Mouse (Mus musculus): ENCODE data around the gene Zfp706. TPM values are rescaled to one million over a fixed set of nuclear protein-coding genes. Genes with fewer than 3 reads are reported as not detected.

Zfp706 gene
- total and polyA plus RNA-seq, 3 experiments = 33.1 to 261 (median 64.0) TPM

GRCm38 (mm10) chr15:37006475-37007164 is 953 bp downstream of the Zfp706 start:
- Histone ChIP-seq H3K79me2 (ENCODE audit: control insufficient read depth, insufficient read depth, low read length, poor library complexity) (peaks cover 44% of the 10 kb centered on the region), H3K27ac (ENCODE audit: control insufficient read depth, low read depth, low read length) (peak overlapping the region; percentile 88), H3K27me3 (ENCODE audit: control insufficient read depth in 1 of 2, insufficient read depth in 2 of 2, low read length in 2 of 2) (no peaks in the 10 kb centered on the region), H3K9ac (ENCODE audit: control insufficient read depth, low read depth, low read length, poor library complexity, severe bottlenecking) (peak overlapping the region; percentile 98), H3K4me1 (ENCODE audit: control insufficient read depth in 1 of 2, insufficient read depth in 2 of 2, low read length in 2 of 2) (peaks cover 4 to 25% of the 10 kb centered on the region in 2 experiments; a peak in 3 of 4 replicates), H3K36me3 (ENCODE audit: control insufficient read depth in 1 of 2, insufficient read depth in 2 of 2, low read length in 2 of 2) (peaks cover 23 to 40% of the 10 kb centered on the region in 2 experiments), H3K9me3 (replicated peaks; ENCODE audit: insufficient read depth, low read length) (no peaks in the 10 kb centered on the region), H3K4me3 (ENCODE audit: control insufficient read depth in 1 of 2, insufficient read depth in 1 of 2, low read depth in 2 of 2, low read length in 2 of 2) (peak overlapping the region; percentile 78 to 94)
- peak; percentile 85 for DNase-seq (ENCODE audit: low read depth, low spot score)
- TF ChIP-seq TAL1 (IDR thresholded peaks at IDR 0.05; ENCODE audit: low read length) (no peak), MYB (IDR thresholded peaks at IDR 0.05; ENCODE audit: low read depth, low read length) (peak; percentile 48), E2F4 (IDR thresholded peaks at IDR 0.05; ENCODE audit: borderline replicate concordance, low read depth, low read length) (no peak), TCF12 (IDR thresholded peaks at IDR 0.05; ENCODE audit: low read depth, low read length) (peak; percentile 37), HCFC1 (IDR thresholded peaks at IDR 0.05; ENCODE audit: low read depth, low read length) (0 out of 2 replicates have a peak, but pooled peaks have one; percentile 9), MXI1 (IDR thresholded peaks at IDR 0.05; ENCODE audit: low read depth, low read length) (peak; percentile 72), POLR2A (IDR thresholded peaks at IDR 0.05; ENCODE audit: control insufficient read depth in 1 of 2, insufficient read depth in 1 of 2, low read depth in 1 of 2, low read length in 2 of 2, poor library complexity in 1 of 2) (no peak), UBTF (IDR thresholded peaks at IDR 0.05; ENCODE audit: borderline replicate concordance, insufficient read depth, low read depth, low read length) (no peak), RCOR1 (IDR thresholded peaks at IDR 0.05; ENCODE audit: low read depth, low read length) (peak; percentile 80; the same call in 1 of the 2 replicates), MAX (IDR thresholded peaks at IDR 0.05; ENCODE audit: low read length) (peak; percentile 67), EP300 (IDR thresholded peaks at IDR 0.05; ENCODE audit: low read depth in 1 of 2, low read length in 2 of 2) (peak; percentile 16 to 65; a peak in 3 of 4 replicates), MAZ (IDR thresholded peaks at IDR 0.05; ENCODE audit: low read depth, low read length) (0 out of 2 replicates have a peak, but pooled peaks have one; percentile 17), CHD1 (IDR thresholded peaks at IDR 0.05; ENCODE audit: low read depth, low read length) (no peak), GABPA (IDR thresholded peaks at IDR 0.05; ENCODE audit: low read depth, low read length) (no peak), ETS1 (IDR thresholded peaks at IDR 0.05; ENCODE audit: low read depth, low read length) (peak; percentile 38; the same call in 1 of the 2 replicates), SIN3A (IDR thresholded peaks at IDR 0.05; ENCODE audit: low read length) (peak; percentile 78), POLR2AphosphoS5 (IDR thresholded peaks at IDR 0.05; ENCODE audit: borderline replicate concordance, low read depth, low read length) (no peak), SMC3 (IDR thresholded peaks at IDR 0.05; ENCODE audit: low read depth, low read length) (0 out of 2 replicates have a peak, but pooled peaks have one; percentile 12), GATA1 (IDR thresholded peaks at IDR 0.05; ENCODE audit: low read depth, low read length) (no peak), ZMIZ1 (IDR thresholded peaks at IDR 0.05; ENCODE audit: low read depth, low read length) (no peak), MYC (IDR thresholded peaks at IDR 0.05; ENCODE audit: low read depth, low read length) (peak; percentile 78; the same call in 1 of the 2 replicates), KAT2A (conservative IDR thresholded peaks at IDR 0.05; ENCODE audit: low read depth, low read length) (no peak)

Data from MEL (cell line).